Mouse (Mus musculus) heart, postnatal 0 days (tissue): ENCODE measurements at regions not wholly inside any gene's neighbourhood (a gene's known extent, or its start where the extent isn't known, plus 50 kb on each side); places are given as distances from the start of the nearest gene placed in this dataset.

Source experiments
- CTCF ChIP-seq: IDR thresholded peaks from 2 replicates; pipeline ENCODE4 v1.5.1; 2016; ENCODE audit warnings: antibody characterized with exemption, control low read depth, low read depth
- EP300 ChIP-seq: IDR thresholded peaks from 2 replicates; pipeline ENCODE4 v1.6.1; 2016; ENCODE audit warnings: antibody characterized with exemption, low read depth

- TF ChIP-seq CTCF, result no peak
- TF ChIP-seq EP300, result no peak
These were observed 348.0 kb downstream of the Plod2 start for GRCm38 (mm10) chr9:92890063-92890462.
